ENCODE assay signal across 9 mouse cellular contexts in the genomic region with DNA sequence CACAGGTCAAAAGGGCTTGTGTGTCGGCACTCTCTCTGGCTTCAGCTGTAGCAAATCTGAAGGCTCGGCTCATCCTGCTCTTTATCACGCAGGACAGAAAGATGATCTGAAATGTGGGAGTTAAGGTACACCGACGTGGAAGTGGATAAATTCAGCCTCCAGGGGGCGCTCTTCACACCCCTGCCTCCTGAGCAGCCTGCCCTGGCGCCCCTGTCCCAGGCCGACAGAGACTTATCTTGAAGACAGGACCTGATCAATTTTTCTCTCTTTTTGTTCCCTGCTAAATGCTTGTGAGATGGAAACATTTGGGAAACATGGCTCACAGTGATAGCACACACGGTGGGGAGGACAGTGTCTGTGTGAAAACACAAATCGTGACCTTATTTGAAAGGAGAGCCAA. TPM values are rescaled to one million over a fixed set of nuclear protein-coding genes. Genes with fewer than 3 reads are reported as not detected.
A peak's percentile ranks its signal among the peaks of the same experiment; 100 is the strongest.
DNase-seq lines count a peak whose midpoint lies in the region; ATAC-seq and TF ChIP-seq lines count a peak whose summit lies in the region.
"Had no signal": no experiment of that assay in that cellular context is flagged by ENCODE, and none has a peak within 500 bp of the region (broad histone marks: within the 10 kb centered on the region; RNA-seq: fewer than 3 reads in every experiment).

No protein-coding gene starts in this region.

- no peak overlapping the region for H3K4me2 ChIP-seq in limb, embryonic 12.5 days

- H3K27me3 ChIP-seq in ES-Bruce4 (ENCODE audit: control insufficient read depth, insufficient read depth, low read length, poor library complexity, severe bottlenecking), result no peaks in the 10 kb centered on the region
- H3K27me3 ChIP-seq in limb, embryonic 12.5 days, result no peaks in the 10 kb centered on the region
- no peaks in the 10 kb centered on the region for H3K27me3 ChIP-seq in small intestine, adult 2 months (ENCODE audit: control insufficient read depth, insufficient read depth, low read length)

- H3K9me3 ChIP-seq in ES-Bruce4 (replicated peaks; ENCODE audit: control insufficient read depth, insufficient read depth, low read length, poor library complexity, severe bottlenecking), result no peaks in the 10 kb centered on the region
- no peaks in the 10 kb centered on the region for H3K9me3 ChIP-seq in limb, embryonic 12.5 days

- 27% methylated on average over 10 of the region's 10 CpGs for WGBS in limb, embryonic 12.5 days
- WGBS in small intestine, adult 2 months, result 26% methylated on average over 10 of the region's 10 CpGs

- no peak for TF ChIP-seq POLR2A in ES-Bruce4 (IDR thresholded peaks at IDR 0.05; ENCODE audit: insufficient read depth, low read length)
- no peak for TF ChIP-seq POLR2A in small intestine, adult 2 months (IDR thresholded peaks at IDR 0.05; ENCODE audit: low read depth, low read length)

- TF ChIP-seq EP300 in ES-Bruce4 (IDR thresholded peaks at IDR 0.05; ENCODE audit: insufficient read depth, low read depth, low read length), result no peak

- no peak for ATAC-seq in limb, embryonic 12.5 days (ENCODE audit: insufficient number of reproducible peaks, insufficient read depth, low FRiP score, low TSS enrichment, low read depth)

- peak overlapping the region; percentile 39; the same call in 1 of the 2 replicates for H3K27ac ChIP-seq in layer of hippocampus, adult 2 months
- H3K27ac ChIP-seq in ES-Bruce4 (ENCODE audit: insufficient read depth, low read length), result no peak overlapping the region
- H3K27ac ChIP-seq in limb, embryonic 12.5 days, result peak overlapping the region; percentile 12; the same call in 1 of the 2 replicates
- no peak overlapping the region for H3K27ac ChIP-seq in small intestine, adult 2 months (ENCODE audit: insufficient read depth, low read depth, low read length)

- intact Hi-C loops in gastrocnemius, postnatal 14 days (cut with DNase I; ENCODE audit: low total_unique reads), result no loop called here

- H3K4me3 ChIP-seq in layer of hippocampus, adult 2 months, result no peak overlapping the region
- H3K4me3 ChIP-seq in ES-Bruce4 (ENCODE audit: low read depth, low read length), result no peak overlapping the region
- no peak overlapping the region for H3K4me3 ChIP-seq in limb, embryonic 12.5 days (replicated peaks)
- no peak overlapping the region for H3K4me3 ChIP-seq in small intestine, adult 2 months (ENCODE audit: low read depth, low read length)
- H3K4me3 ChIP-seq: myocyte had no signal

- H3K4me1 ChIP-seq in ES-Bruce4 (ENCODE audit: control insufficient read depth, insufficient read depth, low read length), result no peaks in the 10 kb centered on the region
- 0 out of 2 replicates have a peak, but pooled peaks cover 7% of the 10 kb centered on the region for H3K4me1 ChIP-seq in limb, embryonic 12.5 days (replicated peaks)
- no peaks in the 10 kb centered on the region for H3K4me1 ChIP-seq in small intestine, adult 2 months (ENCODE audit: control insufficient read depth, insufficient read depth, insufficient read length, low read length)

- H3K36me3 ChIP-seq in ES-Bruce4 (ENCODE audit: control insufficient read depth, insufficient read depth, low read length, poor library complexity, severe bottlenecking), result no peaks in the 10 kb centered on the region
- peaks cover 17% of the 10 kb centered on the region for H3K36me3 ChIP-seq in limb, embryonic 12.5 days
- H3K36me3 ChIP-seq in small intestine, adult 2 months (ENCODE audit: control insufficient read depth, insufficient read depth, low read length), result no peaks in the 10 kb centered on the region

- DNase-seq in layer of hippocampus, adult 2 months (ENCODE audit: low spot score in 2 of 2), result peak in 1 of 2 experiments; percentile 42
- no peak for DNase-seq in layer of hippocampus, postnatal 36 days
- DNase-seq in brain, adult 2 months (ENCODE audit: low read depth, low spot score), result peak; percentile 63
- DNase-seq in gastrocnemius, postnatal 14 days, result peak; percentile 50
- no peak for DNase-seq in layer of hippocampus, adult 9-10 months (ENCODE audit: low spot score)

- no peak overlapping the region for H3K9ac ChIP-seq in ES-Bruce4 (ENCODE audit: low read depth, poor library complexity, severe bottlenecking)
- H3K9ac ChIP-seq in limb, embryonic 12.5 days (replicated peaks), result no peak overlapping the region

- peak; percentile 89 for TF ChIP-seq CTCF in layer of hippocampus, adult 2 months (conservative IDR thresholded peaks at IDR 0.05)
- TF ChIP-seq CTCF in ES-Bruce4 (IDR thresholded peaks at IDR 0.05; ENCODE audit: low read depth, low read length), result peak; percentile 89
- TF ChIP-seq CTCF in small intestine, adult 2 months (IDR thresholded peaks at IDR 0.05; ENCODE audit: extremely low read depth, insufficient read length, insufficient replicate concordance, low read depth, low read length), result peak; percentile 92; the same call in 1 of the 2 replicates

RNA-seq across cellular contexts. Expression of gene Tmem44, which starts 11.2 kb away (rescaled TPM):
- total RNA-seq in layer of hippocampus, adult 2 months (2021), result 10 to 100 TPM; 28.5 to 32.0 TPM
- 10 to 100 TPM; 32.3 to 38.0 TPM for total RNA-seq in layer of hippocampus, postnatal 36 days (2021)
- polyA plus RNA-seq in ES-Bruce4 (2011; ENCODE audit: insufficient read depth, insufficient read length, low read depth, missing spikeins), result 4.2 and 5.4 TPM in 2 replicates
- 1 to 10 TPM; 4.5 to 5.6 TPM for total RNA-seq in gastrocnemius, postnatal 14 days (2021)
- 27.5 and 29.5 TPM in 2 replicates for polyA plus RNA-seq in limb, embryonic 12.5 days (2016; fragmentation: Nextera tagmentation; extraction: Ambion mirVana)
- 1.2 and 3.0 TPM in 2 replicates for polyA plus RNA-seq in small intestine, adult 2 months (2012; rRNA removed)

RNA-seq across cellular contexts. Expression of gene Lsg1, which starts 48.0 kb away (rescaled TPM):
- total RNA-seq in layer of hippocampus, adult 2 months (2021), result 10 to 100 TPM; 16.7 to 20.7 TPM
- 10 to 100 TPM; 17.1 to 19.8 TPM for total RNA-seq in layer of hippocampus, postnatal 36 days (2021)
- 70.9 and 73.3 TPM in 2 replicates for polyA plus RNA-seq in ES-Bruce4 (2011; ENCODE audit: insufficient read depth, insufficient read length, low read depth, missing spikeins)
- total RNA-seq in gastrocnemius, postnatal 14 days (2021), result 10 to 100 TPM; 18.3 to 19.2 TPM
- polyA plus RNA-seq in limb, embryonic 12.5 days (2016; fragmentation: Nextera tagmentation; extraction: Ambion mirVana), result 77.4 and 82.8 TPM in 2 replicates
- 2.6 and 5.5 TPM in 2 replicates for polyA plus RNA-seq in small intestine, adult 2 months (2012; rRNA removed)

Comparison
In these comparisons a context has a peak if more than half of its experiments do, and no peak if none do; other contexts are left out.
1. DNase-seq: peak in brain, adult 2 months (single experiment) and gastrocnemius, postnatal 14 days (single experiment); none in layer of hippocampus, postnatal 36 days (0 of 2) and layer of hippocampus, adult 9-10 months (single experiment).
2. H3K27ac ChIP-seq: peak in layer of hippocampus, adult 2 months (single experiment) and limb, embryonic 12.5 days (single experiment); none in ES-Bruce4 (single experiment) and small intestine, adult 2 months (single experiment).
3. RNA of gene Tmem44, which starts 11.2 kb away (total RNA-seq): 32.3 to 38.0 TPM in layer of hippocampus, postnatal 36 days and 28.5 to 32.0 TPM in layer of hippocampus, adult 2 months; 4.5 to 5.6 TPM in gastrocnemius, postnatal 14 days; every median in the first group is over 4 times any median in the second.
4. Peak in every context shown above with its lines, with median percentiles within 50 percentile points of each other: CTCF ChIP-seq.